Mouse (Mus musculus) lung, postnatal 36 days (tissue): ENCODE measurements around the gene Nid2.

Experiments used
- DNase-seq: peaks from one replicate; pipeline ENCODE4 v3.0.0; 2022; ENCODE audit warnings: mixed read lengths

Gene Nid2

GRCm38 (mm10) chr14:19751025-19751771 is at the start of gene Nid2:
TSS of gene Nid2 (plus strand) at chr14:19751265.
- DNase-seq = peak; percentile 91

- no peak for DNase-seq
These were observed 49.5 kb upstream of the Nid2 start for GRCm38 (mm10) chr14:19701546-19701945.

GRCm38 (mm10) chr14:19705649-19706048 is 45.4 kb upstream of the Nid2 start:
- DNase-seq = peak; percentile 84

GRCm38 (mm10) chr14:19706454-19706853 is 44.6 kb upstream of the Nid2 start:
- DNase-seq = peak; percentile 80

GRCm38 (mm10) chr14:19706997-19707396 is 44.1 kb upstream of the Nid2 start:
- DNase-seq = no peak

- no peak for DNase-seq
These were observed 43.2 kb upstream of the Nid2 start for GRCm38 (mm10) chr14:19707721-19708507.

GRCm38 (mm10) chr14:19709161-19709560 is 41.9 kb upstream of the Nid2 start:
- DNase-seq = no peak

GRCm38 (mm10) chr14:19711771-19712170 is 39.3 kb upstream of the Nid2 start:
- no peak for DNase-seq

- DNase-seq = peak; percentile 18
These were observed 38.0 kb upstream of the Nid2 start for GRCm38 (mm10) chr14:19713067-19713466.

GRCm38 (mm10) chr14:19719077-19719476 is 32.0 kb upstream of the Nid2 start:
- DNase-seq = no peak

GRCm38 (mm10) chr14:19720044-19720611 is 30.9 kb upstream of the Nid2 start:
- DNase-seq = no peak

- DNase-seq = no peak
These were observed 22.8 kb upstream of the Nid2 start for GRCm38 (mm10) chr14:19728278-19728677.

GRCm38 (mm10) chr14:19728737-19729136 is 22.3 kb upstream of the Nid2 start:
- DNase-seq = peak; percentile 51

GRCm38 (mm10) chr14:19732097-19732496 is 19.0 kb upstream of the Nid2 start:
- DNase-seq = no peak

GRCm38 (mm10) chr14:19733490-19734282 is 17.4 kb upstream of the Nid2 start:
- peak; percentile 29 for DNase-seq

GRCm38 (mm10) chr14:19735303-19735702 is 15.8 kb upstream of the Nid2 start:
- DNase-seq = no peak

- no peak for DNase-seq
These were observed 13.5 kb upstream of the Nid2 start for GRCm38 (mm10) chr14:19737568-19737967.

GRCm38 (mm10) chr14:19738094-19738843 is 12.8 kb upstream of the Nid2 start:
- peak; percentile 54 for DNase-seq

- DNase-seq = no peak
These were observed 11.5 kb upstream of the Nid2 start for GRCm38 (mm10) chr14:19739416-19740146.

GRCm38 (mm10) chr14:19740147-19740738 is 10.8 kb upstream of the Nid2 start:
- no peak for DNase-seq

GRCm38 (mm10) chr14:19744876-19745275 is 6.2 kb upstream of the Nid2 start:
- peak; percentile 27 for DNase-seq
